Mouse (Mus musculus) kidney, adult 18-20 months (tissue): Measurements from ENCODE around the gene Tctn1.
"Not testable (repeated sequence)": the region's sequence is repeated elsewhere in the genome, so short reads cannot be mapped to it uniquely, and the experiment has no call there.

Experiments
- DNase-seq: peaks from one replicate; pipeline ENCODE4 v3.0.0; 2021

Tctn1 gene

DNA sequence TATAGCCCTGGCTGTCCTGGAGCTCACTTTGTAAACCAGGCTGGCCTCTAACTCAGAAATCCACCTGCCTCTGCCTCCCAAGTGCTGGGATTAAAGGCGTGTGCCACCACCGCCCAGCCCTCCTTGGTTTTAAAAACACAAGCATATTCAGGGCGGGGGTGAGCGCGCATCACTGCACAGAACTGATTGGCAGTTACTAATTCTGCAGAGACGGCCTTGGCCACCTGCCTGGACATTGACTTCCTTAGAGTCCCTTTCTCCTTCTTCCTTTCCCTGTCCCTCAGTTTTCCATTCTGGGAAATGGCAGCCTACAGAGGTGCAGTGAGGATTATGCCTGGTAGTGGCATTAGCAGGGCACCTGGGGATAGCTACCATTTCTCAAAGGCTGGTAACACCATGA, 46.6 kb downstream of the Tctn1 start:
- DNase-seq: no peak

DNA sequence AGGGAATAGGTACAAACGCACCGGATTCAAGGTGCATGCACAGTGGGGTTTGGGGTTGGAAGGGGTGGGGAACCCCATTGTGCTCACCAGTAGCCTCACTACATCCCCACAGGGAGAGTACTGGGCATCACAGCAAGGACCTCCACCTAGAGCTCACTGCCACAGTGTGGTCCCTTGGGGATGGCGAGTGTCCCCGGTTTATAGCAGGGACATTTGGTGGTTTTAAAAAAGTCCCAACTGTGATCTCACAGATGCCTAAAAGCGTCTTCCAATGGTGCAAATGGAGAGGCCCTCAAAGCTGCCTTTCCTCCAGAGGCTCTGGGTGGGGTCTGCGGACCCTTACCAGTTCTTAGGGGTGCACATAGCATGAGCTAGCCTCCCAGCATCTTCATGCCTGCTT, 50.4 kb downstream of the Tctn1 start:
- DNase-seq: no peak

- not testable (repeated sequence) for DNase-seq
Observed at GRCm38 (mm10) chr5:122212820-122213219, 51.4 kb downstream of the Tctn1 start.

- DNase-seq: no peak
Observed at GRCm38 (mm10) chr5:122212125-122212524, 52.1 kb downstream of the Tctn1 start.

DNA sequence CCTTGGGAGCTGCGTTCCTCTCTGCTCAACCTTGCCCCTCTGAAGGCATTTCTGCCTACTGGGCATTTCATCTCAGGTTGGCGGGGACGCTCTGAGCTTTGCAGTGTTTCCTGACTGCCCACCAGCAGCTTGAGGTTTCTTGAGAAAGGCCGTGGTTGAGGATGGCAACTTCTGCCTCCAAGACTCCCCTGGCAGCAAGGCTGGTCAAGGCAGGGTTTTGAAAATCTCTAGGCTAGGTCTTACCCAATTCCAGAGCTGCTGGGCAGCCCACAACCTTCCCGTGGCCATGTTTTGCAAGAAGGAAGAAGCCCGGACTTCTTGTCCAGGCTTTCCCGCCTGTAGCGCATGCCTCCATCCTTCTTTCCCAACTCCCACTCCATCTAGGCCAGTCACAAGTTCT, 53.4 kb downstream of the Tctn1 start:
- DNase-seq: no peak

DNA sequence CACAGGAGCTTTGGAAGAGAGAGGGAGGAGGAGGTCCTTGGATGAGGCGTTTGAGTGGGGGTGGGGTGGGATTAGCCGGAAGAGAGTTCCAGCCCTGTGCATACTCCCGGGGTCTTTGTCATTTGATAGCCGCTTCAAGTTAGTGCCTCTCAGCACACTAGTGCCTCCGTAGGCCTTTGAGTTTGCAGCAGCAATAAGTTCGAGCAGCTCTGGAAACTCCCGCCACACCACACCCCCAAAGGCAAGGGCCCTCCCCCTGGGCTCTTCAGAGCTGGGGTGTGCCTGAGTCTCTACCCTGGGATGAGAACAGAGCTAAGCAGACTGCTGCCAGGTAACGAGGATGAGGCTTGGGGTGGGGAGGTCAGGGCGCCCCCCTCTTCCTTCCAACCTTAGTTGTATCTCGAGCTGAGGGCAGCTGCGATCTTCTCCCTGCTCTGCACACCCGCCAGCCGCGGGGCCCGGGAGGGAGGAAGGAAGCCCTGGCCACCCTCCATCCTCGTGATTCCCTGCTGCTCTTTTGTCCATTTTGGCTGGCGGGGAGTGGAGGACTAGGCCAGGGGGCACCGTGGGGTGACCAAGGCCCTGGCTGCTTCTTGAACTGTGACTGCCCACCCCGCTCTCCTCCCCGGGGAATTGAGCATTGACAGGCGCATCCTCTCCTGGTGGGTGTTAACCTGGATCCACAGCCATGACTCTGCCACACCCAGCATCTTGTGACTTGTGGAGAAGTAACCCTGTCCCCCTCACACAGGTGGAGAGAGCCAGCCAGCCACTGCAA, 54.5 kb downstream of the Tctn1 start:
- DNase-seq: peak; percentile 63

GRCm38 (mm10) chr5:122208909-122209308, 55.4 kb downstream of the Tctn1 start:
- no peak for DNase-seq

DNA sequence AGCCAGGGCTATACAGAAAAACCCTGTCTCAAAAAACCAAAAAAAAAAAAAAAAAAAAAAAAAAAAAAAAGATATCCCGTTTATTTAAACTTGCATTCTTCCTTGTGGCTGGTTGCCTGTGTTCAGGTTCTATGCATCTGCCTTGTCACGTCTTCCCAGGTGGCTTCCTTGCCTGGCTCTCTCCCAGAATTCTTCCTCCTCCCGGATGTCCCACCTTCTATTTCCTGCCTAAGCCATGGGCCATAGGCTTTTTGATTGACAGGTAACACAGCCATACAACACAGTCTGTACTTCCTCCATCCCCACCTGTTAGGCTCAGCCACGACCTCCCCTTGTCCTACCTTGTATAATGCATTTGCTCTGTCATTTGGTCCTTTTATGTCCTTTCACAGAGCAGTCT, 57.8 kb downstream of the Tctn1 start, which contains the start of gene Hvcn1:
Gene Hvcn1, plus strand, starts transcription at position 330 of the 400 bp plus-strand sequence.
- no peak for DNase-seq

DNA sequence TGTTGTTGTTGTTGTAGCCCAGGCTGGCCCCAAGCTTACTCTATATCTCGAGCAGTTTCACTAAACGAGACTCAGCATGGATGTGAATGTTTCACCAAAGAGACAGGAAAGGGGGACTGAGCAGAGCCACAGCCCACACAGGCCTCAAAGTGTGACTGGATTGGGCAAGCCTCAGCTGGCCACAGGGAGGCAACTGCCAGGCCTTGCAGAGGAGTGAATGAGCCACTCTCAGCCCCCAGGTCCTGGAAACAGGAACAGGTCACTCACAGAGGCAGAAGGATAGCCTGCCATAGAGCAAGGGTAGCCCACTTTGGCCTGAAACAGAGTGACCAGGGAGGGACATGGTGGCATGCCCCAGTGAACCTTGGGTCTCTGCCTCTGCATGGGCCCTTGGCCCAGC, 60.1 kb downstream of the Tctn1 start:
- no peak for DNase-seq

GRCm38 (mm10) chr5:122201904-122202303, 62.4 kb downstream of the Tctn1 start:
- no peak for DNase-seq

GRCm38 (mm10) chr5:122200872-122201271, 63.4 kb downstream of the Tctn1 start:
- no peak for DNase-seq

- DNase-seq: no peak
Observed at GRCm38 (mm10) chr5:122192347-122192746, 71.9 kb downstream of the Tctn1 start.

GRCm38 (mm10) chr5:122191269-122192063, 72.8 kb downstream of the Tctn1 start:
- DNase-seq: peak; percentile 43

GRCm38 (mm10) chr5:122190465-122190864, 73.8 kb downstream of the Tctn1 start:
- no peak for DNase-seq

DNA sequence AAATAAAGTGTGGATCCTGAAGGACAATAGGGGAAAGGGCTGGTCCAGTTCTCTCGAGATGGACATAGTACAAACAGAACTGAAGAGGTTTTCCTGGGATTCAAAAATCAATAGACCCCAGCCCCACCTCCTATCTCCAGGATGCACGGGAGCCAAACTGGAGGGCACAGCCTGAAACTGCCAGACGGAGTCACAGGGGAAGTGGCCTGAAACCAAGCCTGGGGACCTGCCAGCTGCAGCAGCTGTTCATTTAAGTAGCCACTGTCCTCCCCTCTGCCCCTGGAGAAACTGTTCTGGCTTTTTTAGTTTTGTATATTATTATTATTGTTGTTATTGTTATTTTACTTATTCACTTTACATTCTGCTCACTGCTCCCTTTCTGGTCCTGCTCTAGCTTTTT, 75.1 kb downstream of the Tctn1 start:
- DNase-seq: no peak
